Mouse (Mus musculus) heart, embryonic 16.5 days (tissue): Measurements from ENCODE around the gene Camk2d. TPM values are rescaled to one million over a fixed set of nuclear protein-coding genes. Genes with fewer than 3 reads are reported as not detected.

Experiments
- ATAC-seq: fragments of 200-750 bp; cut with Nextera tagmentation; replicated peaks from 2 replicates; pipeline ENCODE4 v1.8.0; 2017; ENCODE audit warnings: moderate number of reproducible peaks; ENCODE audit not compliant: insufficient read depth, low FRiP score; ENCODE audit errors: extremely low read depth
- H3K27ac ChIP-seq: fragments of 300-500 bp; sonication (generic); 2 replicates; pipeline ENCODE4 v1.5.1; 2014; ENCODE audit warnings: mild to moderate bottlenecking, low read length, control low read depth, moderate library complexity
- H3K27me3 ChIP-seq: fragments of 300-500 bp; sonication (generic); 2 replicates; pipeline ENCODE4 v1.6.1; 2014; ENCODE audit warnings: low read length, mixed read lengths; ENCODE audit not compliant: control insufficient read depth, insufficient read depth
- H3K36me3 ChIP-seq: fragments of 300-500 bp; sonication (generic); 2 replicates; pipeline ENCODE4 v1.6.1; 2014; ENCODE audit not compliant: control insufficient read depth, insufficient read depth
- H3K4me1 ChIP-seq: fragments of 300-500 bp; sonication (generic); 2 replicates; pipeline ENCODE4 v1.6.1; 2014; ENCODE audit warnings: low read length, mixed read lengths; ENCODE audit not compliant: control insufficient read depth, insufficient read depth
- H3K4me2 ChIP-seq: fragments of 300-500 bp; sonication (generic); 2 replicates; pipeline ENCODE4 v1.6.1; 2014; ENCODE audit warnings: low read depth, mild to moderate bottlenecking, control low read depth, low read length
- H3K4me3 ChIP-seq: fragments of 300-500 bp; sonication (generic); 2 replicates; pipeline ENCODE4 v1.5.1; 2014; ENCODE audit warnings: mild to moderate bottlenecking, control low read depth, low read length
- H3K9ac ChIP-seq: fragments of 300-500 bp; sonication (generic); 2 replicates; pipeline ENCODE4 v1.6.1; 2014; ENCODE audit warnings: low read length, control low read depth
- H3K9me3 ChIP-seq: fragments of 300-500 bp; sonication (generic); replicated peaks from 2 replicates; pipeline ENCODE4 v1.6.1; 2016; ENCODE audit warnings: low read length; ENCODE audit not compliant: control insufficient read depth
- WGBS: fragments of 180-500 bp; shearing (Covaris S2); extraction: QIAGEN DNeasy Blood & Tissue Kit; methylation state at CpG from one replicate; pipeline ENCODE4 v1.1.7; 2014; 5-methylcytosine and 5-hydroxymethylcytosine counted together
- polyA plus RNA-seq: library from polyadenylated mRNA; unstranded; fragments of >200 nt; fragmentation: Nextera tagmentation; extraction: Ambion mirVana; gene quantifications from 2 replicates; pipeline ENCODE4 v1.2.1, GENCODE M21; 2015

Camk2d gene
- polyA plus RNA-seq, 1 experiment from 2014 or later: 112 TPM

DNA sequence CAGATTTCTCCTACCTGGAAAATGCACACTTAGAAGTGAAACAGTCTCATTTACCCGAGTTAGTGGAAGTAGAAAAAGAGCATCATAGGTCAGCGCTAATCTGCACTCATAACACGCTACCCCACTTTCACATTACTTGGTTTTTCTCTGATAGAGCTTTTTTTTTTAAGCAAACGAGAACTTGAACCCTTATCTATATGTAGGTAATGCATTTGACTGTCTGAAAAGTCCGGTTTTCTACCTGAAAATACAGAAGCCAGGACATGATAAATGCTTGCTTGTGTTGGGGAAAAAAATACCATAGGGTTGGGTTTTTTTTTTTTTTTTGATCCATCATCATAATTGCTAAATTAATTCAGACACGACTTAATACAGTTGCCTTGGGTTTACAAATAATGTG lies 206.9 kb downstream of the Camk2d start:
- no peak overlapping the region for H3K4me3 ChIP-seq
- H3K36me3 ChIP-seq: peaks cover 14% of the 10 kb centered on the region
- H3K9me3 ChIP-seq: no peaks in the 10 kb centered on the region
- no peaks in the 10 kb centered on the region for H3K27me3 ChIP-seq
- H3K4me2 ChIP-seq: no peak overlapping the region
- WGBS: 89% methylated on average over 6 of the region's 6 CpGs
- ATAC-seq: no peak
- H3K4me1 ChIP-seq: no peaks in the 10 kb centered on the region
- no peak overlapping the region for H3K27ac ChIP-seq
- no peak overlapping the region for H3K9ac ChIP-seq

DNA sequence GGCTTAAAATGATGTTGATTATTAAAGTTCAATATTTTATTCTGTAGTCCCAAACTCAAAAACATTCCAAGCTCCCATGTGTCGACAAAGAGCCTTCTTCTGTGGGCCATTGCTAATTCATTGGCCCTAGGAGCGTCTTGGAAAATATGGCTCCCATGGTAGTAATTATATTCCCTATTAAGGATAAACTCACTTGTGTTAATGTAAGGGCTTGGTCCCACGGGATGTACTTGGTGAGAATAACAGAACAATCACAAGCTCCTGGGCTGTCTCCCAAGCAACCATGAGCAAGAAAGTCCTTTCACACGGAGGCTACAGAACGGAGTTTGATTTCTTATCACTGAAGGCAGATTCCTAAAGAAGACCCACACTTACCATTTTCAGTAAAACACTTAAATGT lies 208.9 kb downstream of the Camk2d start:
- ATAC-seq: no peak
- no peak overlapping the region for H3K9ac ChIP-seq
- H3K9me3 ChIP-seq: no peaks in the 10 kb centered on the region
- H3K36me3 ChIP-seq: peaks cover 11% of the 10 kb centered on the region; the same call in 1 of the 2 replicates
- H3K27me3 ChIP-seq: no peaks in the 10 kb centered on the region
- no peaks in the 10 kb centered on the region for H3K4me1 ChIP-seq
- no peak overlapping the region for H3K27ac ChIP-seq
- H3K4me3 ChIP-seq: no peak overlapping the region
- no peak overlapping the region for H3K4me2 ChIP-seq
- WGBS: 78% methylated on average over 5 of the region's 5 CpGs

DNA sequence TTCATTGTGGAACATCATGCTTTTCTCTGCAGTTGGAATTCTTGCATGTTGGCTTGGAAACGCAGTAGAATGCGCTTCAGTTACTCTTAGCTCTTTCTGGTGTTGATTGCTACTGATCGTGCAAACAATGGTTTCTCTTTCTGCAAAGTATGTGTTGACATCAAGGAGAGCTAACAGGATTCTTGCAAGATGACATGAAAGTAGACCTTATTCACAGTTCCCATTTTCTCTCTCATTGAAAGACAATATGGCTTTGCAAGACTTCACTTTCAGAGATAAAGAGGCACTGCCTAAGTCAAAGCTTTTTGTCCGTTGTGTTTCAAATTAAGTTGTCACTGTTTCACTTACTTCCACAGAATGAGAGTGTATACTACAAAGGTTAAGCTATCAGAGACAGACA lies 210.0 kb downstream of the Camk2d start:
- ATAC-seq: no peak
- H3K9ac ChIP-seq: no peak overlapping the region
- H3K27ac ChIP-seq: no peak overlapping the region
- H3K9me3 ChIP-seq: no peaks in the 10 kb centered on the region
- no peak overlapping the region for H3K4me3 ChIP-seq
- peaks cover 11% of the 10 kb centered on the region; the same call in 1 of the 2 replicates for H3K36me3 ChIP-seq
- WGBS: 42% methylated on average over 4 of the region's 4 CpGs
- H3K27me3 ChIP-seq: no peaks in the 10 kb centered on the region
- H3K4me2 ChIP-seq: no peak overlapping the region
- H3K4me1 ChIP-seq: no peaks in the 10 kb centered on the region

DNA sequence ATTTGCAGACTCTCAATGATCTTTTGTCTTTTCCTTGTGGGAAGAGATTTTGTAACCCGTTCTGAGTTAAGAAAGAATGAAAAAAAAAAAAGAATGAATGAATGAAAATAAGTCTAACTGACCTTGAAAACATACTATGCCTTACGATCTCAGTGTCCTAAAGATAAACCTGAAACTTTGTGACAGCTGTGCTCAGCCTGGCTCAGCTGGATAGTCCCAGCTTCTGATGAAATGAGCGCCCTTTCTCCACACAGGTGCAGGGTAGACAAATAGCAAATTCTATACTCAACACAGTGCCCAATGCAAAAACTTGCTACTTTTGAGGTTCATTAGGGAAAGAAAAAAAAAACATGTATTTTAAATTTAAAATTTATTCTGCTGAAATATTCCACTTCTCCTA lies 213.8 kb downstream of the Camk2d start:
- WGBS: 79% methylated on average over 3 of the region's 3 CpGs
- H3K4me3 ChIP-seq: no peak overlapping the region
- H3K4me2 ChIP-seq: no peak overlapping the region
- no peak overlapping the region for H3K9ac ChIP-seq
- ATAC-seq: no peak
- no peaks in the 10 kb centered on the region for H3K4me1 ChIP-seq
- no peaks in the 10 kb centered on the region for H3K27me3 ChIP-seq
- no peak overlapping the region for H3K27ac ChIP-seq
- no peaks in the 10 kb centered on the region; the same call in 1 of the 2 replicates for H3K36me3 ChIP-seq
- H3K9me3 ChIP-seq: no peaks in the 10 kb centered on the region

DNA sequence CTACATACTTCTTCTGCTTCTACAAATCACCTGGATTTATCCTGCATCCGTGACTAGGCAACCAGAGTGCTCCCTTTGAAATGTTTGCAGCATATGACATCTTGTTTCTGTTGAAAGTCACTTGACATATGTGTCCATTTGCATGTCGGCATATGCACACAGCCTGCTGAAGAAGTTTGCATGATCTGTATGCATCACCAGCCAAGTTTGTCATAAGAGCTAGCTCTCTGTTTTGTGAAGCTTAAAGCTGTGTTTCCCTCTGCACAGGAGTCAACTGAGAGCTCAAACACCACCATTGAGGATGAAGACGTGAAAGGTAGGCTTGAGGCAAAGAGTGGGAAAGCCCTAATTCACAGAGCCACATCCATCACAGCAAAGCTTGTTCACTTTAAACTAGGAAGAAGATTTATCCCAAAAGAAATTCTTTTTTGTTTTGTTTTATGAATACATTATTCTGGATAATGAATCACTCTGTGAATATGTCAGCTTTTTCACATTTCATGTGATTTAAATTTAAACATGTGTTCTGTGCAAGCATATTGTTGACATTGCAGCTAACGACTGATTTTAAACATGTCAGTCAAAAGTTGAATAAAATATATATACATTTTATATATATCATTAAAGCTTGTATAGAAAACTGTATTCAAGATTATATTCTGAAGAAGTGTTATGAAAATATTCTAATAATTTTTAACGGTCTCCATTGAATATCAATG lies 214.4 kb downstream of the Camk2d start:
- ATAC-seq: no peak
- no peak overlapping the region for H3K4me3 ChIP-seq
- H3K27me3 ChIP-seq: no peaks in the 10 kb centered on the region
- no peak overlapping the region for H3K9ac ChIP-seq
- no peaks in the 10 kb centered on the region for H3K9me3 ChIP-seq
- H3K4me1 ChIP-seq: no peaks in the 10 kb centered on the region
- H3K4me2 ChIP-seq: no peak overlapping the region
- no peaks in the 10 kb centered on the region; the same call in 1 of the 2 replicates for H3K36me3 ChIP-seq
- WGBS: 87% methylated on average over 5 of the region's 5 CpGs
- H3K27ac ChIP-seq: no peak overlapping the region

DNA sequence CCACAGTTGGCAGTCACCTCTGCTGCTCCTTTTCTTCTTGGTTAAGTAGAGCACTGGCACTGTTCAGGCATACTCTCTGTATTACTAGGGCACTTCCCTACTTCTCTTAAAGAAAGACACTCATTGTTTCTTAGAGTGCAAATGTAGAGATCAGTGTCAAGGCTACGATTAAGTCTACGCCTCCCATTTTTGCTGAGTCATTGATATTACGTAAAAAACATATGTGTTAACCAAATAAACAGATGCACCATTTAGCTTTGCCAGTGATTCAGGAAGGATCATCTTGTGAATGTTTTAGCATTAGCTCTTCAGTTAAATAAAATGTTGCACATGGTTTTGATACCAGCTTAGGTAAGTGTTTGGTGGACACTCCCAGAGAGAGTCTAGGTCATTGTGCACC lies 215.5 kb downstream of the Camk2d start:
- Histone ChIP-seq H3K4me2 (no peak overlapping the region), H3K27ac (no peak overlapping the region), H3K9ac (no peak overlapping the region), H3K4me1 (no peaks in the 10 kb centered on the region), H3K9me3 (no peaks in the 10 kb centered on the region), H3K36me3 (peaks cover 5% of the 10 kb centered on the region; the same call in 1 of the 2 replicates), H3K4me3 (no peak overlapping the region), H3K27me3 (no peaks in the 10 kb centered on the region)
- WGBS: 90% methylated on average over 3 of the region's 3 CpGs
- no peak for ATAC-seq

DNA sequence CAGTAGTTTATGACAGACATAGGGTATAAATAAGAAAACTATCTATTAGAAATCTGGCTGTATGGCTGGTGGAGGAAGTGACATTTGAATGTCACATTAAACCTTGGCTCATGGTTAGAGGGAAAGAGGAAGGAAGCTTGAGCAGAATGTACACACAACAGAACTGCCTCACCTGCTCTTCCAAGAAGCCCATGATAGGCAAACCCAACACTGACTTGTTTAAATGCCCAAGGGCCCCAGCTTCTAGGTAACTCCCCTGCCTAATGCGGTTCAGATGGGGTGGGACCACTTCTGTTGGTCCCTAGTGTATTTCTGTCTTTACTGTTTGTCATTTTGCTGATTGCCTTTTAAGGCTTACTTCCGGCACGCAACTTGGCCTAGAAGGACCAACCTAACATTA lies 226.3 kb downstream of the Camk2d start:
- peaks cover 2% of the 10 kb centered on the region; the same call in 1 of the 2 replicates for H3K36me3 ChIP-seq
- H3K4me1 ChIP-seq: no peaks in the 10 kb centered on the region
- ATAC-seq: no peak
- H3K27ac ChIP-seq: no peak overlapping the region
- no peaks in the 10 kb centered on the region for H3K9me3 ChIP-seq
- H3K4me3 ChIP-seq: no peak overlapping the region
- H3K4me2 ChIP-seq: no peak overlapping the region
- WGBS: 88% methylated on average over 3 of the region's 3 CpGs
- H3K9ac ChIP-seq: no peak overlapping the region
- no peaks in the 10 kb centered on the region for H3K27me3 ChIP-seq

DNA sequence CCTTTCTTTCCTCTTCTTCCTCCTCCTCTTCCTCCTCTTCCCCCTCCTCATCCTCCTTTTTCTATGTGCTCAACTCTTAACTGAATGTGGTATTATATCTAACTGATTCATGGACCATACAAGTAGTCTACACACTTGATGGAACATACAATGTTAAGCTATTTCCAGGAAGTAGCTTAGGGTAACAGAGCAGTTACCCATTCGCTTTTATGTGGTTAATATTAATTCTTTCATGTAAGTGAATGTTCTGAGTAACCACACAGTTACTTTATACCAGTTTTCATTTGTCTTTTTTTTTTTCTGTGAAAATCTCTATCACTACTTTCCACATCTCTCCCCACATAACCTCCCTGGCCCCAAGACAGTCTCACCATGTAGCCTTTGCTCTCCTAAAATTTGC lies 228.8 kb downstream of the Camk2d start:
- Histone ChIP-seq H3K27me3 (no peaks in the 10 kb centered on the region), H3K36me3 (peaks cover 2% of the 10 kb centered on the region; the same call in 1 of the 2 replicates), H3K27ac (no peak overlapping the region), H3K4me3 (no peak overlapping the region), H3K9me3 (no peaks in the 10 kb centered on the region), H3K9ac (no peak overlapping the region), H3K4me2 (no peak overlapping the region), H3K4me1 (no peaks in the 10 kb centered on the region)
- 86% methylated on average over 1 of the region's 1 CpGs for WGBS
- ATAC-seq: no peak

DNA sequence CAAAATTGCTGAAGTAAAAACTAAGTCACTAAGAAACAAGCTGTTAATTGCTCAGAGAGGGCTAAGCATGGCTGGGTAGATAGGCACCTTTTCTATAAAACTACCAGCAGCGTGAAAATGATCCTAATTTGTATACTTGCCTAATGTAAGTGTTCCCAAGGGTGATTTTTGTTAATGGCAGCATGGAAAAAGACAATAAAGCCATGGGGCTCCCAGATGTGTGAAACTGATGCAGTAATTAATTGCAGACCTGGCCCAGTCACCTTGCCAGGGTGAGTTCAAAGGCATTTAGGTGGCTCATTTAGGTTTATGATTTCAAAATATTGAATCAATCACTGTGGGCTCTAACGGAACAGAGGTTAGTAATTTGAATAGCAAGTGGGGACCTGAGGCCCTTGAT lies 230.1 kb downstream of the Camk2d start:
- H3K9ac ChIP-seq: no peak overlapping the region
- no peaks in the 10 kb centered on the region for H3K9me3 ChIP-seq
- H3K27ac ChIP-seq: no peak overlapping the region
- H3K4me1 ChIP-seq: no peaks in the 10 kb centered on the region
- H3K36me3 ChIP-seq: 0 out of 2 replicates have a peak, but pooled peaks cover 2% of the 10 kb centered on the region
- H3K4me3 ChIP-seq: no peak overlapping the region
- 86% methylated on average over 2 of the region's 2 CpGs for WGBS
- H3K27me3 ChIP-seq: no peaks in the 10 kb centered on the region
- no peak overlapping the region for H3K4me2 ChIP-seq
- no peak for ATAC-seq
